In genomic region chr4:141419398-141420191, GRCm38 (mm10) we compare ENCODE assay signal across 10 mouse cellular contexts. TPM values are rescaled to one million over a fixed set of nuclear protein-coding genes. Genes with fewer than 3 reads are reported as not detected.
DNase-seq lines count a peak whose midpoint lies in the region; ATAC-seq lines count a peak whose summit lies in the region.
"Had no signal": no experiment of that assay in that cellular context is flagged by ENCODE, and none has a peak within 500 bp of the region (broad histone marks: within the 10 kb centered on the region; RNA-seq: fewer than 3 reads in every experiment).

No protein-coding gene starts in this region.

- DNase-seq in frontal cortex, postnatal 36 days (ENCODE audit: low spot score in 2 of 2): no peak
- DNase-seq in spleen, adult 18-20 months: peak; percentile 58 to 61
- no peak for DNase-seq in spleen, postnatal 14 days (ENCODE audit: low spot score in 2 of 2)
- DNase-seq in induced T-regulatory cell, adult 2 months (ENCODE audit: low read depth): peak; percentile 57
- DNase-seq in spleen, postnatal 4 days (ENCODE audit: low spot score in 2 of 2): peak; percentile 48 to 62
- no peak for DNase-seq in left cerebral cortex, postnatal 10 days (ENCODE audit: extremely low spot score in 1 of 2, low spot score in 2 of 2)
- no peak for DNase-seq in thymus, postnatal 14 days
- DNase-seq: layer of hippocampus, postnatal 36 days; midbrain, embryonic 14.5 days had no signal

- intact Hi-C loops in left cerebral cortex, postnatal 10 days (cut with DNase I): no loop called here

- peak; percentile 45; the same call in 1 of the 2 replicates for ATAC-seq in frontal cortex, adult (ENCODE audit: low TSS enrichment)

RNA-seq across cellular contexts. Expression of gene Hspb7, which starts 1.0 kb away (rescaled TPM):
- under 1 TPM; 0.11 to 0.20 TPM for total RNA-seq in left cerebral cortex, postnatal 10 days (2021)
- total RNA-seq: layer of hippocampus, postnatal 36 days had no signal

RNA-seq across cellular contexts. Expression of gene Clcnkb, which starts 3.8 kb away (rescaled TPM):
- not detected for total RNA-seq in left cerebral cortex, postnatal 10 days (2021)
- total RNA-seq: layer of hippocampus, postnatal 36 days had no signal

RNA-seq across cellular contexts. Expression of gene Srarp, which starts 16.3 kb away (rescaled TPM):
- total RNA-seq in left cerebral cortex, postnatal 10 days (2021): 1 to 10 TPM; 2.5 to 3.5 TPM

RNA-seq across cellular contexts. Expression of gene Clcnka, which starts 21.1 kb away (rescaled TPM):
- not detected for total RNA-seq in left cerebral cortex, postnatal 10 days (2021)
- total RNA-seq: layer of hippocampus, postnatal 36 days had no signal

RNA-seq across cellular contexts. Expression of gene Zbtb17, which starts 24.9 kb away (rescaled TPM):
- total RNA-seq in left cerebral cortex, postnatal 10 days (2021): 10 to 100 TPM; 23.0 to 26.1 TPM

Comparison
In these comparisons a context has a peak if more than half of its experiments do, and no peak if none do; other contexts are left out.
1. DNase-seq: peak in spleen, adult 18-20 months (2 of 2), induced T-regulatory cell, adult 2 months (single experiment) and spleen, postnatal 4 days (2 of 2); none in frontal cortex, postnatal 36 days (0 of 2), spleen, postnatal 14 days (0 of 2), left cerebral cortex, postnatal 10 days (0 of 2) and thymus, postnatal 14 days (single experiment).